Mouse (Mus musculus) mesoderm, embryonic 11.5 days (tissue): Measurements from ENCODE around the gene Serpinb8.

ENCODE experiments used
- DNase-seq: peaks from one replicate; pipeline ENCODE4 v3.0.0-alpha.2; 2012; ENCODE audit warnings: low read depth, low spot score

The Serpinb8 gene

DNA sequence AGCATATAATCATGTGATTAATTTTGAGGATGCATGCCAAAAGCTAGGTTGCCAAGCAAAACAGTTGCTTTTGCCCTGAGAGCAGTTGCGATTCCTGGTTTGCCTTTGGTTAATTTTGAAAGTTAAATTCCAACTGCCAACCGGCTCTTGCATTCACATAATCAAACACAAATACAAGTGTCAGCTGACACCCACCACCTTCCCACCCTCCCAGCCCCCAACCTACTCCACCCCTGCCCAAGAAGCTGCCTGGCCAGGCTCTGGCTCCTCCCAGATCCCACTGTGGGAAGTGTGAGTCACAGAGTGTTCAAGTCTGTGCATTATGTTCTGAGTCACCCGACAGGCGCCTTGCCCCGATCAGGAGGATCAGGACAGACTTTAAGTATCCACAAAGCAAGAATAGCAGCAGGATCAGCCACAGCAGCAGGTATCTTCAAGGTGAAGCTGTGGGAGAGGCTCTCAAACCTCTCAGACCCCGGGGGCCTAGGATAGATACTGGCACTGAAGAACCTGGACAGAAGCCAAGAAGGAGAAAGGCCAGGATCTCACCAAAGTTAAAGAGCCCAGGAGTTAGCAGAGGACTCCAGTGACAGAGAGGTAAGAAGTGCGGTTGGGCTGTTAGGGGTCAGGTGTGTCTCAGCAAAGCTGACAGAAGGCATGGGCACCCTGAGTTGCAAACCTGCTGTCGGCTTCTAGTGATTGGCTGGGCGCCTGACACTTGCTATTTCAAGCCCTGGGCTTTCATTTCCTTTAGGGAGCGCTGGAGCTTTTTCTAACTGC is at the start of gene Serpinb8:
TSS of gene Serpinb8 (plus strand) at position 316 of the 780 bp plus-strand sequence.
- DNase-seq, result no peak

DNA sequence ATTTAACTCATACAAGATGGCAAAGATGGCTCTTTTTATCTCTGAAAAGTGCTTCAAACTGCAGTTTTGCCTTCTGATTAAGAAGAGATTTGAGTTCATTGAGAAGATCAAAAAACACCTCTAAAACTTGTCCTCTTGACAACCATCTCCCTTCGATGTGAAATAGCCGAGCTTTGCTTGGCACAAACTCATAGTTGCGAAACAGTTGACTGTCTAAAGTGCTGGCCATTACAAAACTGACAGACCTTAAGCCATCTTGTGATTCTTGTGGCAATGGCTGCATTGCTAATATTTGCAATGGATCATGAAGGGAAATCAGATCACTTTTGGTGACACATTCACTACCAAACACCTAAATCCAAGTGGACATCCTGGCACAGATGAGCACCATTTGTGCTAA is 30.3 kb upstream of the Serpinb8 start:
- DNase-seq, result no peak

DNA sequence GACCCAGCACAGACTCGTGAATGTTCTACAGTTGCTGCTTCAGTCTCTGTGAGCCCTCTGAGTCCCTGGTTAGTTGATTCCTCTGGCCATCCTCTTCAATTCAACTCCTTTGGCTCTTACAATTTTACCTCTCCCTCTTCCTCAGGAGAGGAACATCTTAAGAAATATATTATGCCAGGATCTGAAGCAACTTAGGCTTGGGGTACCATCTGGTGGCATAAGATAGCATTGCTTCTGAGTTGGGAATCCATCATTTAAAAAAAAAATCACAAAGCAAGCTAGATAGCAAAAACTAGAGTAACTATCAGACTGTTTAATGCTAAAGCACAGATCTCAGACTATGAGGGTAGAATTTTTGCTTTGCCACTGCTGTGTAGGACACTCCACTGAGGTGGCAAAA is 27.7 kb upstream of the Serpinb8 start:
- DNase-seq, result no peak

DNA sequence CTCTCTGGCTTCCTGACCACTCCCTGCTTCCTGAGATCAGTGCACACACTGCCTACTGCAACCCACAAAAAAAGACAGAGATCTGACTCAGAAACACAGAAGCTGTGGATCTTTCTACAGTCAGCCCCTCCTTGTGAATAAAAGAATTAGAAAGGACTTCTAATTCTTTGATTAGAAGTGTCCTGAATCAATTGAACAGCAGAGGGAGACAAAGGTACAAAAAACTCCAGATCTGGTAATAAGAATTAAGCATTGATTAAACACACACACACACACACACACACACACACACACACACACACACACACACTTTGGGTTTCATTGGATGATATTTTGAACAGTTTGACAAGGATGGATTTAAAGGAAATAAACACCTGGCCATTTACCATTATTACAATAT is 24.2 kb upstream of the Serpinb8 start:
- DNase-seq, result no peak

DNA sequence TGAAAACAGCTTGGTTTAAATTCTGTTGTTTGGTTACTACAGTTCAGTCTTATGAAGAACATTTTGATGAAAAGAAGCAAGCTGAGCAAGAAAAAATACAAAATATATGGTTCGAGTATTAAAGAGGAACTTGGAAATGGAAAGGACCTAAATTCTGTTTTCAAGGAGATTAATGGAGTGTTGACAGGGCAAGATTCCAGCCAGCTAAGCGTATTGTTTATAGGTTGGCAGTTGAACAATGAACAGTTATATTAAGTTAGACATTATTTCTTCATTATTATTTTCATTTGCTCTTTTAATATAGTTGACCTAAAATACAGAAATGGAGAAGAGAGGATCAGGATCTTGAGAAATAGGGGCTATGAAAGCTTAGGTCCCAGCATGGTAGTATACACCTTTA is 13.7 kb upstream of the Serpinb8 start:
- DNase-seq, result no peak

DNA sequence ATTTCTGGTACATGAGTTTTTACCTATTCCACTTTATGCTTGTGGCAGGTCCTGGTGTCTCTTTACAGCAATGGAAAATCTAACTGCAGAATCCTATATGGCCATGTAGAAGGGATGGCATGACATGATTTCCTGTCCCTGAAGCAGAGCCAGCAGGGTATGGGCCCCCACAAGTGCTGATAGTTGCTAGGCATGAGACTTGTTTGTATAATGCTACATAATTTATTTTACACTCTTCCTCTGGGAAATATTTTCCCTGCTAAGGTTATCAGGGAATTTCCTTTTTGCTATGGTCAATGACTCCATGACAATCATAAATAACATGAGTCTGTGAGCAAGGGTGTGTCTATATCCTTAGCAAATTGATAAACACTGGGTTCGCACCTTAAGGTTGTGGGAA is 12.3 kb upstream of the Serpinb8 start:
- DNase-seq, result no peak

DNA sequence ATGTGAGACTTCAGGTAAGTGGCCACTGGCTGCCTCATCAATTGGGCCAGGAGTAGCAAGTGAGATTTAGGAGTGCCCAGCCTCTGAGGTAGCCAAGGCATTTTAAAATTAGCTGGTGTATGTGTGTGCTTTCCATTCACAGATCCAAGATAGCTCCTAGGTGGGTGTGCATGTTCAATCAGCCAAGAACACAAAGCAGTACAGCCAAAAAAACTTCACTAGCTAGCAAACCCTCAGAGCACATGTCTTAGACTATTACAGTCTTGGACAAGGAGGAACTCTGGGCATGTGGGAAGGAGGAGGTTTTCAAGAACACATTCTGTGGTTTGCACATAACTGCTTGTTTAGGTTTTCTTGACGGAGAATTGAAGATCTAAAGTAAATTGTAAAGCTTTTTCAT is 8.6 kb upstream of the Serpinb8 start:
- DNase-seq, result no peak

DNA sequence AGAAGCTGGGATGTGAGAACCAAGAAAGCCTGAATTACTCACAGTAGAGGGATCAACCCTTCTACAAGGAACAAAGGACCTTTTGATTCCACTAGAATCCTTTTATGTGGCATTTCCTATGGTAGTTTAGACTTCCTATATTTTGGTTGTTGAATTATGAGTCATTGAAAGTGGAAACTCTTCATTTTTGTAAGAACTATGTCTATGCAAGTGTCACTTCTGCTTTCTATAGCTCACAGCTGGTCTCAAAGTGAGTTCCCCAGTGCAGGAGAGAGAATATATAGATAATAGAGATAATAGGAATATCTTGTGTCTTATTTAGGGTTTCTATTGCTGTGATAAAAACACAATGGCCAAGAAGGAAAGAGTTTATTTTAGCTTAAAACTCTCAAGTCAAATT is 6.9 kb upstream of the Serpinb8 start:
- no peak for DNase-seq

DNA sequence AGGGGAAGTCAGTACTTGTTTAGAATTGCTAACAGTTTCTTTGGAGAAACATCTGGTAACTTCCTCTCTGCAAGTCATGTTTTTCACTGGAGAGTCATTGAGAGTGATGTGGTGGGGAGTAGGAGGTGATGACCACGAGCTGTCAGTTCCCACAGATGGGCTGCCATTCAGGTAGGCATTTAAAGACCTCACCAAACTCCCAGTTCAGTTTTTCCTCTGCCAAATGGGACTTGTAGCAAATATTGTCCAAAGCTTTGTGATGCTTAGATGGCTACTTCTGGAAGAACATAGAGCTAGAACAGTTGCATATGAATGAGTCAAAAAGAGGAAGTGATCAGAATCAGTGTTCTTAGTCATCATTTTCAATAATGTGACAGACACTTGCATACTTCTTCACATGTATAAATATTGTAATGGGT is 5.8 kb upstream of the Serpinb8 start:
- DNase-seq, result no peak

DNA sequence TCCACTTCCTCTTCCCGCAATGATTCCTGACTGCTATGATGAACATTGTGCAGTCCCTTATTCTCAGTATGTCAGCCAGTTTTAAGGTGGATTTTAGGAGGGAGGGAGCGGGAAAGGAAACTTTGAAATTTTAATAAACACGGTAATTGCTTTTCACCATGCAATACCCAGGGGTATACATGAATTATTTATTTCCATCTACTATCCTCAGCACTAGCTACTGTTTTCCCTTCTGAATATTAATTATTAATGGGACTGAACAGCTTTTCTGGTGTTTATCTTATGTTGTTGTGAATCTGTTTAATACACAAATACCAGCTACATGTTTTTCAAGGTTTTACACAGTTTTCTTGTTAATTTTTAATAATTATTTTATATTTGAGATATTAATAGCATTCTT is 4.9 kb upstream of the Serpinb8 start:
- no peak for DNase-seq

DNA sequence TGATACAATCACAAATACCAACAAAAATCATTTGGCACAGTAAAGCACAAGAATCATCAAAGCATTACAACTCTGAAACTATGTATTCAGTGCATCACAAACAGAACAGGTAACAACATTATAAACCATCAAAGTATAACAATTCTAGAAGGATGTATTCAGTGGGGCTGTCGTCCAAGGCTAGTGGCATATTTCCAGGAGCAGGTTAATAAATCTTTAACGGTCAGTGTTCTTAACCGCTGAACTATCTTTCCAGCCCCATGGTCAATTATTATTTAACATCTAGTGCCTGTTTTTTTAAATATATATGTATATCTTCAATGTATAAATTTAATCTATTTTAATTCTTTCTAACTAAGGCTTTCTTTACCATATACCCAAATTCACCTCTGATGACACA is 3.6 kb upstream of the Serpinb8 start:
- no peak for DNase-seq

DNA sequence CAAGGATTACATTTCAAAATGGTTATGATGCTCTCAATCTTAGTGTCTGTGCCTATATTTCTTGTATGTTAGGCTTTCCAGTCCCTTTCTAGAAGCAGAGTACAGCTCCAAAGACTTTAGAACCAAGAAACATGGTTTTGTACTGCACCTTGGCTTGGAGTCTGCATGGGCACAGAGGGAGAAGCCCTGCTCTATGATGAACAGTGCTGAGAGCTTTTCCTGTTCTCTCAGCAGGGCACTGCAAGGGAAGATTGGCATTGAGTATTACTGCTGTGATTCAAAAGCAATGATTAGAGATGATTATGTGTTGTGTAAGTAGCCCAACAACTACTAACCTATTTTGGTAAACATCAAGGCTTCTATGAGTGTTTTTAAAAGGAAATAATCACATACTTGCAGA is 1.6 kb upstream of the Serpinb8 start:
- DNase-seq, result no peak

DNA sequence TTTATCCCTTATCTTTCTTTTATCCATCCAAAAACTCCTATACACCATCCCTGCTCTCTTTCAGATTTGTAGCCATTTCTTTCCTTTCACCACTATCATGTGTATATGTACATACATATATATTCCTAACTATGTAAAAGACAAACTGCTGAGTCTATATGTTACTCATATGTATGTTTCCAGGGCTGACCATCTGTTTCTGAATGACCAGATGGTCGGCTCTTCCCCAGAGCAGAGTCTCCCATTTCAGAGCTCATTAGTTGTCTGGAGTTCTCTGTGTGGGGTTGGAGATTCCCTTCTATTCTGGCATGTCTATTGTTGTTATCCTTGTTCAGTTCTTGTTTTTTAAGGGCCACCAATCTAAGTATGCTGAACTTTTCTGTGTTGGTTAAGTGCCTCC is 1.2 kb upstream of the Serpinb8 start:
- DNase-seq, result no peak

DNA sequence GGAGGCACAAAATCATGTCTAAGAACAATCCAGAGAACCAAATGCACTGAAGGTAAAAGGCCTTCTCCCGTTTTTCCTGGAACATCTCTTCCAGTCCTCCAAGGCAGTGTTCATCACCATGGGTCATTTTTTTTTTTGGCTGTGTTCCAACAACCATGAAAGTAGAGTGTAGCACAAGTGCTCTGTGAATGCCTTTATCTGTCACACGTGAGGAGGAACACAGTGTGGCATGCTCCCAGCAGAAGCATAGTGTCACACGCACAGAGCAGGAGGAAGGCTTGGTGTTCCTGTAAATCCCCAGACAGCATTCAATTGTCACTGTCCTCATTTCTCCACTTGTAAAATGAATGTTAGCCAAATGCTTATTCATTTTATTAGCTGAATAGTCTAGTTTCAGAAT is 2.8 kb downstream of the Serpinb8 start:
- DNase-seq, result no peak

DNA sequence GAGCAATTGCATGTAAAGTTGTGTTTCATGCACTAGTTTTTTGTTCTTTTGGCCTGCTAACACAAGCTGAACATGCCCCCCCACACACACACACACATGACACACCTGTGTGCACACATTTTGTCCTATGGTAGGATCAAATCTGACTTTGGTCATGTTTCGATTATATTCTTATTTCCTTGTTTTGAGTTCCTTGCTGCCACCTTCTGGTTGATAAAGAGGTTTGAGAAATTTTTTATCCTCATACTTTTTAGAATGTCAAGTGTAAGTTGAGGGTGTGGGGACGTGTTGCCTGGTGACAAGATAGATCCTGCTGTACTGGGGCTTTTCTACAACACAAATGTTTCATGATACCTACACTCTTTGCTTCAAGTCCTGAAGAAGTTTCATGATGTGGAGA is 3.7 kb downstream of the Serpinb8 start:
- no peak for DNase-seq

DNA sequence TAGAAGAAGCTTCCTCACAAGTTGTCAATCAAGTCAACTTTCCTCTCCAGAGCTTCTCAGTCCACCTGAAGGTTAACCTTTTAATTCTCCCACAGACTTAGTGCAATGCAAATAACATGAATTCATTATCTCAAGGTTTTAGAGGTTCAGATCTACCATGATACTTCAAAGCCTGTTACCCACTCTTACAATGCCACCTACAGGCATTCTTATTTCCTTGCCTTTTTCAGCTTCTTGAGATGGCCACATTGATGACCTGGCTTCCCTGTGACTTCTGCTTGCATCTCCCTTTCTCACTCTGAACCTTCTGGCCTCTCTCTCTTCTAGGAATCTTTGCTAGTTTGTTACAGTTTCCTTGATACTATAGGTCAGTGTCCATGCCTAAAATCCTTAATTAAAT is 7.1 kb downstream of the Serpinb8 start:
- no peak for DNase-seq

DNA sequence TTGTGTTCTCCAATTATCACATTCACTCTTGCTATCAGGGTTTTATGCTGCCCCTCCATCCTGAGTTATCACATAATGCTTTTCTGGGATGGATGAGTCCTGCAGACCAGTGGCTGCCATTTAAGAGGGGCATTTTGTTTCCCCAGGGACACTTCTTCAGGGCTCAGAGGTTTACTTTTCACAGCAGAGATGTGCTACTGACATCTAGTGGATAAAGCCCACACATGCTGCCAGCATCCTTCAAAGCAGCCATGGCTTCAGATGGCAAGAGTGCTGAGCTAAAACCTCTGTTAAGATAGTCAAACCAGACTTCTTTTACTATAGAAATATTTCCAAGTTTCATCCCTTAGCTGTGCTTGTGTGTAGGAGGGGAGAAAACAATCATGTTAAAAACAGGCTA is 8.7 kb downstream of the Serpinb8 start:
- DNase-seq, result peak; percentile 37

DNA sequence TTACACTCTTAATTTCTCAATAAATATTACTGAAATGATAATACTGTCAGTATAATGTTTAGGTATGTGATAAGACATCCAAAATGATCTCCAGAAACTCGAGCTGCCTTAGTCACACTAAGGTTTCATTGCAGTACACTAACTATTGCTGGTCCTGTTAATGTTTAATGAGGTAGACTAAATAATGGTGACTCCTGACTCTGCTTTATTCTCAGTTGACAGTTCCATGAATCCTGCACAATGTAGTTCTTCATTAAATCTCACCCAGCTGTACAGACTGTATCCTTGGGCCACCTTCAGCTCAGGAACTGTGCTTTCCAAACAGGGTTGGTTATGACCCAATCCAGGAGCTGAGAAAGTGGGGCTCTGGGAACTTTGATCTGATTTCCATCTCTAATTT is 19.1 kb downstream of the Serpinb8 start:
- no peak for DNase-seq

DNA sequence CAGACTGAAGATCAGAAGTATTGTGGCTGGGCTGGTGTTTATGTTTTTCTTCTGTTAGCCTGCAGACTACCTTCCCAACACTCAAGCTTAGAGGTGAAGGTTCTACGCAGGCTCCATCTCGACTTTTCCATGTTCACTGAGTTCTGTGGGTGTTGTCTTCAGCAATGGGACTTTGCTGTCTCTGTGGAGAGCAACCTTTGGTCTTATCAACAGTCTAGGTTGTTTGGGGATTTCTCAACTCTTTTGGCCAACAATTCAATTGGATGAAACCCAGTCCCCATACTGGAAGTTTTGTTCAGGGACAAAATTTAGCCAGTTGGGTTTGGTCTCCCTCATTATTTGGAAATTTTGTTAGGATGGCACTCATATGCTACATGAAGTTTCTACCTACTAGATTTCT is 24.3 kb downstream of the Serpinb8 start:
- no peak for DNase-seq

DNA sequence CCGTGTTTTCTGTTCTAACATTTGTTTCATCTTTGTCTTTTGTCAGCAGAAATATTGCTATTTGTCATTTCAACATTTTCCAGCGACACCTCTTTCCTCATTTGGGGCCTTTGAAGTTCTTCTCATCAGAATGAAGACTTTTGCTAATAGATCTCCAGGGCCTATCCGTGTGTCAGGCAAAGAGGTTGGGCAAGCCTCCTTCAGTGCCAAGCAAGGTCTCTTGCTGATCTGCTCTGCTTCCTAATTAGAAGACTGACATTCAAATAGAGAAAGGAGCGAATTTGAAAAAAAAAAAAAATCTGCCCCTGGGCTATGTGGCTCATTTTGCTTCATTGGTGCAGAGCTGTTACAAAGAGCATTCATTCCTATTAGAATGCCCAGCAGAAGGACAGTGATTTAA is 32.2 kb downstream of the Serpinb8 start:
- DNase-seq, result no peak

DNA sequence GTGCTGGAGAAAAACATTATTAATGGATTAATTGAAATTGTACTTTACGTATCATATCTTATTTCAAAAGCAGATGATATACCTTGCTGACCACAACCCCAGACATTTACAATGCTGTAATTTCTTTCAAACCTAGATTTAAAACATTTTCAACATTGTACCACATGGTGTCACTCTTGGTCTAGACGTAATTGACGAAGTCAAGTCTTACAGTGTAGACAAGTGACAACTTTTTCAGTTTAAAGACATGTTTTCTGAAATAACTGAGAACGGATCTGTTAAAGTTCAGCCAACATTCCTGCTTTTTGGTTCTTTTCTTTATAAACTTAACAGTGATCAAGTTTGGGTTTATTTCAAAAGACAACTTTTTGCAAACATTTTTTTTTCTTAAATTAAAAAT is 46.1 kb downstream of the Serpinb8 start:
- peak; percentile 44 for DNase-seq

DNA sequence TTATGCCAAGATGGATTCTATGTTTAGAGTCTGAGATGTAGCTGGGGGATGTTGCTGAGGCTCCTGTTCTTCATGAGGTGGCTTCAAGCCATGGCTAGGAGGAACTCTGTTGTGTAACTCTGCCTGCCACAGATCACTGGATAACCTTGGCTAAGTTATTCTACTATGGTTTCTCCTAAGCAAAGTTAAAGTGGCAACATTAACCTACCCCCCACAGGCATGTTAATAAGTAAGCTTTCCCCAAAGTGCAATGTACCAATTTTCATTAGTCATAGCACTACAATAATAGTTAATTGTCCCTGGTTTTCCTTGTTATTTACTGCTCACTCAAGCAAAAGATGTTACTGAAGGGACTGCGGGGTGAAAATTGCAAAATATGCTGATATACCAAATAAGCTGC is 48.2 kb downstream of the Serpinb8 start:
- no peak for DNase-seq

DNA sequence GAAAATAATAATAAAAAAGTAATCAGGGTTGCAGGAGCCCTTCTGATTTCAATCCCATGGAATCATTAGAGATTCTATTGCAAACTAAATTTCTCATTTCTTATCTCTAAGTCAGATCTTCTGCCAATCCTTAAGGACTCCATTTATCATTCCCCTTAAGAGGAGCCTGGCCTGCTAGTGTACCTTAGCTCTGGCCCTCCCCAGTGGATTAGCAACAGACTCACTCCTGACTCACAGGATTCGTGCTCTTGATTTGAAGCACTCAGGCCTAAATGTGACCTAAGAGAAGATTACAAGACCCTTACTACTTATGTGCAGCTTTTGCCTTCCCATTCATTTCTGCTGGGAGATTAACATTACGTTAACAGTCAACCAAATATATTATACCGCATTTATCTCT is 48.7 kb downstream of the Serpinb8 start:
- no peak for DNase-seq

DNA sequence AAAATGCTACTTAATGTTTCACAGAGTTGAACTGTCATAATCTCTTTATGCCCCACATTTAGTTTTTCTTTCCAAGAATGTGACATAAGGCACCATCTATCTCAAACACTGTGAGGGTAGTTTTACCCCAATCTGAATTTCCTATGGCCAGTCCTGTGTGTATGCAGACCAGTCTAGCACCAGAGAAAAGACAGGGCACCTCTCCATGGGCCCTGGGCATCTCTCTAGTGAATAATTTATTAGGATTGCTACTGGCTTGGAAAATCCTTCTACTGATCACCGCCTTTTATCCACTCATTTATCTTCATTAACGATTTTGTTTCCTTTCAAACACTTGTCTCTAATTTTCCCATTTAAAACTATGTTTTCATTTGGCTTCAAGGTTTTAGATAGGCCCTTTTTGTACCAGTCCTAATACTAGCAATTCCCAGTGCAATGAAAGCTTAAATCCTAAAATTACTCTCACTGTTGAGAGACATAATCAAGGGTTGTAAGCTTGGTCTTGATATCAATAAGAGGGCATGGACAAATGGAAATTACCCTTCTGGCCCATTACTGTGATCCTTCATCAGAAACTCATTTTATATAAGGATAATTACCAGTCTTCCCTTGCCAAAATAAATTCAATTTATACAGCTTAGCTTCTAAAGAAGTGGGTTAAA is 52.8 kb downstream of the Serpinb8 start:
- DNase-seq, result no peak
